Mouse (Mus musculus) hindbrain, embryonic 16.5 days (tissue): ENCODE measurements at regions not wholly inside any gene's neighbourhood (a gene's known extent, or its start where the extent isn't known, plus 50 kb on each side); places are given as distances from the start of the nearest gene placed in this dataset.

Source experiments
- ATAC-seq: fragments of 200-750 bp; cut with Nextera tagmentation; 2 replicates; pipeline ENCODE4 v1.8.0; 2017; ENCODE audit warnings: moderate TSS enrichment, moderate library complexity
- H3K27ac ChIP-seq: fragments of 300-500 bp; sonication (generic); 2 replicates; pipeline ENCODE4 v1.5.1; 2014; ENCODE audit warnings: low read depth, mild to moderate bottlenecking, control low read depth, low read length, moderate library complexity
- H3K27me3 ChIP-seq: fragments of 300-500 bp; sonication (generic); replicated peaks from 2 replicates; pipeline ENCODE4 v1.6.1; 2014; ENCODE audit warnings: low read length; ENCODE audit not compliant: control insufficient read depth, insufficient read depth
- H3K36me3 ChIP-seq: fragments of 300-500 bp; sonication (generic); 2 replicates; pipeline ENCODE4 v1.6.1; 2014; ENCODE audit warnings: mild to moderate bottlenecking, low read length, moderate library complexity, mixed read lengths; ENCODE audit not compliant: control insufficient read depth, insufficient read depth
- H3K4me1 ChIP-seq: fragments of 300-500 bp; sonication (generic); 2 replicates; pipeline ENCODE4 v1.6.1; 2014; ENCODE audit warnings: low read depth, low read length; ENCODE audit not compliant: control insufficient read depth, insufficient read depth
- H3K4me2 ChIP-seq: fragments of 300-500 bp; sonication (generic); 2 replicates; pipeline ENCODE4 v1.6.1; 2014; ENCODE audit warnings: mild to moderate bottlenecking, low read length, control low read depth, moderate library complexity
- H3K4me3 ChIP-seq: fragments of 300-500 bp; sonication (generic); 2 replicates; pipeline ENCODE4 v1.5.1; 2014; ENCODE audit warnings: mild to moderate bottlenecking, low read length, control low read depth, moderate library complexity
- H3K9ac ChIP-seq: fragments of 300-500 bp; sonication (generic); 2 replicates; pipeline ENCODE4 v1.6.1; 2014; ENCODE audit warnings: low read depth, mild to moderate bottlenecking, control low read depth, low read length, moderate library complexity
- H3K9me3 ChIP-seq: fragments of 300-500 bp; sonication (generic); 2 replicates; pipeline ENCODE4 v1.6.1; 2014; ENCODE audit warnings: mild to moderate bottlenecking, low read length, moderate library complexity; ENCODE audit not compliant: control insufficient read depth
- WGBS: fragments of 180-500 bp; shearing (Covaris S2); extraction: QIAGEN DNeasy Blood & Tissue Kit; methylation state at CpG from one replicate; pipeline ENCODE4 v1.1.7; 2014; 5-methylcytosine and 5-hydroxymethylcytosine counted together

- Histone ChIP-seq H3K4me3 (no peak overlapping the region), H3K4me1 (no peaks in the 10 kb centered on the region), H3K36me3 (no peaks in the 10 kb centered on the region), H3K27ac (no peak overlapping the region), H3K27me3 (no peaks in the 10 kb centered on the region), H3K9ac (no peak overlapping the region), H3K4me2 (no peak overlapping the region), H3K9me3 (no peaks in the 10 kb centered on the region)
- 36% methylated on average over 4 of the region's 4 CpGs for WGBS
- ATAC-seq, result no peak; the same call in 1 of the 2 replicates
Measured at GRCm38 (mm10) chr10:113874419-113875161, 927.5 kb downstream of the Trhde start.

- Histone ChIP-seq H3K27me3 (no peaks in the 10 kb centered on the region), H3K4me1 (no peaks in the 10 kb centered on the region), H3K36me3 (no peaks in the 10 kb centered on the region), H3K4me2 (no peak overlapping the region), H3K27ac (no peak overlapping the region), H3K9me3 (no peaks in the 10 kb centered on the region), H3K9ac (no peak overlapping the region), H3K4me3 (no peak overlapping the region)
- WGBS, result 97% methylated on average over 1 of the region's 1 CpGs
- ATAC-seq, result no peak
Measured at GRCm38 (mm10) chr10:113824596-113824995, 895.8 kb upstream of the Atxn7l3b start.
